7 mouse cellular contexts compared by ENCODE assay signal in genomic region chr9:8042338-8043043, GRCm38 (mm10). TPM values are rescaled to one million over a fixed set of nuclear protein-coding genes. Genes with fewer than 3 reads are reported as not detected.
DNase-seq lines count a peak whose midpoint lies in the region; ATAC-seq and TF ChIP-seq lines count a peak whose summit lies in the region.

Gene Cfap300 (minus strand): TSS chr9:8042823.

- no peaks in the 10 kb centered on the region for H3K27me3 ChIP-seq in embryonic facial prominence, embryonic 12.5 days
- no peaks in the 10 kb centered on the region for H3K27me3 ChIP-seq in intestine, postnatal 0 days (replicated peaks; ENCODE audit: control insufficient read depth, insufficient read depth, low read length)
- H3K27me3 ChIP-seq in midbrain, embryonic 11.5 days (ENCODE audit: control insufficient read depth, insufficient read depth, low read length): no peaks in the 10 kb centered on the region

- H3K36me3 ChIP-seq in embryonic facial prominence, embryonic 12.5 days: no peaks in the 10 kb centered on the region
- H3K36me3 ChIP-seq in intestine, postnatal 0 days (ENCODE audit: control insufficient read depth, insufficient read depth): no peaks in the 10 kb centered on the region
- H3K36me3 ChIP-seq in midbrain, embryonic 11.5 days (ENCODE audit: control insufficient read depth, insufficient read depth, low read length): no peaks in the 10 kb centered on the region

- peak within 1 kb of the TSS; percentile 76 for H3K27ac ChIP-seq in embryonic facial prominence, embryonic 12.5 days
- peak within 1 kb of the TSS; percentile 54 for H3K27ac ChIP-seq in intestine, postnatal 0 days (ENCODE audit: low read depth, low read length)
- peak within 1 kb of the TSS; percentile 58 for H3K27ac ChIP-seq in midbrain, embryonic 11.5 days (ENCODE audit: low read depth, low read length)

- under 1% methylated on average over 39 of the region's 39 CpGs for WGBS in embryonic facial prominence, embryonic 12.5 days
- WGBS in intestine, postnatal 0 days: under 1% methylated on average over 39 of the region's 39 CpGs
- WGBS in midbrain, embryonic 11.5 days: 0% methylated on average over 38 of the region's 39 CpGs

- H3K4me2 ChIP-seq in embryonic facial prominence, embryonic 12.5 days (replicated peaks): peak within 1 kb of the TSS; percentile 66
- H3K4me2 ChIP-seq in intestine, postnatal 0 days (replicated peaks; ENCODE audit: low read depth): peak within 1 kb of the TSS; percentile 92
- H3K4me2 ChIP-seq in midbrain, embryonic 11.5 days: peak within 1 kb of the TSS; percentile 67

- DNase-seq in adrenal gland, postnatal 25 days: peak; percentile 98
- peak; percentile 93 to 95 for DNase-seq in left cerebral cortex, postnatal 36 days (ENCODE audit: low spot score in 2 of 2)
- peak; percentile 100 for DNase-seq in midbrain, embryonic 11.5 days (ENCODE audit: low spot score, missing footprints)
- DNase-seq in skeletal muscle tissue, adult 2 months (ENCODE audit: low read depth, low spot score): peak; percentile 94

- H3K4me1 ChIP-seq in embryonic facial prominence, embryonic 12.5 days: peaks cover 4% of the 10 kb centered on the region; the same call in 1 of the 2 replicates
- H3K4me1 ChIP-seq in intestine, postnatal 0 days (replicated peaks; ENCODE audit: control insufficient read depth, insufficient read depth, low read length): 0 out of 2 replicates have a peak, but pooled peaks cover 2% of the 10 kb centered on the region
- no peaks in the 10 kb centered on the region for H3K4me1 ChIP-seq in midbrain, embryonic 11.5 days (ENCODE audit: control insufficient read depth, insufficient read depth, low read length)

- H3K9me3 ChIP-seq in embryonic facial prominence, embryonic 12.5 days: no peaks in the 10 kb centered on the region
- H3K9me3 ChIP-seq in intestine, postnatal 0 days (ENCODE audit: control insufficient read depth): no peaks in the 10 kb centered on the region
- no peaks in the 10 kb centered on the region for H3K9me3 ChIP-seq in midbrain, embryonic 11.5 days (ENCODE audit: control insufficient read depth, low read length)

- H3K4me3 ChIP-seq in embryonic facial prominence, embryonic 12.5 days: peak within 1 kb of the TSS; percentile 76
- H3K4me3 ChIP-seq in intestine, postnatal 0 days (ENCODE audit: low read depth, low read length): peak within 1 kb of the TSS; percentile 74
- peak within 1 kb of the TSS; percentile 66 for H3K4me3 ChIP-seq in midbrain, embryonic 11.5 days (ENCODE audit: low read depth, low read length)

- intact Hi-C loops in left cerebral cortex, postnatal 36 days (cut with DNase I): loop anchor here (5.0 kb wide), 2 partner anchors 40 to 90 kb away; partner anchors contain the start of genes Cep126 and Yap1

- no peak for TF ChIP-seq CTCF in intestine, postnatal 0 days (IDR thresholded peaks at IDR 0.05; ENCODE audit: low read depth)

- ATAC-seq in embryonic facial prominence, embryonic 12.5 days (ENCODE audit: insufficient number of reproducible peaks, insufficient read depth, low FRiP score, low TSS enrichment): peak; percentile 98
- ATAC-seq in granulocyte monocyte progenitor cell, adult 5-6 weeks (replicated peaks; ENCODE audit: poor library complexity, severe bottlenecking): peak; percentile 98
- peak; percentile 95 for ATAC-seq in intestine, postnatal 0 days
- ATAC-seq in midbrain, embryonic 11.5 days (ENCODE audit: low FRiP score): peak; percentile 99

- H3K9ac ChIP-seq in embryonic facial prominence, embryonic 12.5 days: peak within 1 kb of the TSS; percentile 69
- peak within 1 kb of the TSS; percentile 54; the same call in 1 of the 2 replicates for H3K9ac ChIP-seq in intestine, postnatal 0 days (ENCODE audit: low read depth, low read length)
- H3K9ac ChIP-seq in midbrain, embryonic 11.5 days (ENCODE audit: low read length): peak within 1 kb of the TSS; percentile 75

RNA-seq across cellular contexts. Expression of gene Cfap300, which starts in this region (rescaled TPM):
- 2.9 and 4.0 TPM in 2 replicates for total RNA-seq in adrenal gland, postnatal 25 days (2021)
- 15.5 and 16.8 TPM in 2 replicates for polyA plus RNA-seq in embryonic facial prominence, embryonic 12.5 days (2016; fragmentation: Nextera tagmentation; extraction: Ambion mirVana)
- 0.45 TPM in 1 of 2 replicates, not detected in the other for total RNA-seq in granulocyte monocyte progenitor cell, adult 5-6 weeks (2014; fragmentation: Nextera tagmentation)
- total RNA-seq in granulocyte monocyte progenitor cell, adult 5-6 weeks (2017): not detected in 2 replicates
- 1.6 and 2.0 TPM in 2 replicates for polyA plus RNA-seq in intestine, postnatal 0 days (2015; fragmentation: Nextera tagmentation; extraction: Ambion mirVana)
- 10 to 100 TPM in 1 of 2 experiments, 1 to 10 TPM in 1; 9.2 to 14.0 TPM for total RNA-seq in left cerebral cortex, postnatal 36 days (2021)
- polyA plus RNA-seq in midbrain, embryonic 11.5 days (2014; fragmentation: Nextera tagmentation; extraction: Ambion mirVana): 20.6 and 20.7 TPM in 2 replicates

Comparison
In these comparisons a context has a peak if more than half of its experiments do, and no peak if none do; other contexts are left out.
1. Peak in every context shown above with its lines: DNase-seq, ATAC-seq, H3K4me3 ChIP-seq and H3K27ac ChIP-seq.
2. Peak in ATAC-seq in granulocyte monocyte progenitor cell, adult 5-6 weeks; RNA of the gene not detected or under 1 TPM.